ENCODE assay signal across 8 mouse cellular contexts in genomic region chr16:35022242-35023137, GRCm38 (mm10). TPM values are rescaled to one million over a fixed set of nuclear protein-coding genes. Genes with fewer than 3 reads are reported as not detected.
DNase-seq lines count a peak whose midpoint lies in the region; ATAC-seq and TF ChIP-seq lines count a peak whose summit lies in the region.

TSS of gene Hacd2 (plus strand) at chr16:35022428.

- peak within 1 kb of the TSS; percentile 81 for H3K4me3 ChIP-seq in hindbrain, embryonic 10.5 days
- peak within 1 kb of the TSS; percentile 95 for H3K4me3 ChIP-seq in lung, postnatal 0 days (ENCODE audit: low read depth, low read length)

- H3K36me3 ChIP-seq in hindbrain, embryonic 10.5 days = peaks cover 20% of the 10 kb centered on the region
- H3K36me3 ChIP-seq in lung, postnatal 0 days (ENCODE audit: insufficient read depth, low read length) = no peaks in the 10 kb centered on the region

- ATAC-seq in frontal cortex, adult (ENCODE audit: low TSS enrichment) = peak; percentile 98
- peak; percentile 99 for ATAC-seq in lung, postnatal 0 days

- no peaks in the 10 kb centered on the region for H3K9me3 ChIP-seq in hindbrain, embryonic 10.5 days
- no peaks in the 10 kb centered on the region for H3K9me3 ChIP-seq in lung, postnatal 0 days (ENCODE audit: low read length)

- no peak for TF ChIP-seq EP300 in lung, postnatal 0 days (IDR thresholded peaks at IDR 0.05)

- peak within 1 kb of the TSS; percentile 51 for H3K9ac ChIP-seq in lung, postnatal 0 days (replicated peaks; ENCODE audit: low read depth)

- H3K27ac ChIP-seq in hindbrain, embryonic 10.5 days = peak within 1 kb of the TSS; percentile 94
- peak within 1 kb of the TSS; percentile 78 for H3K27ac ChIP-seq in lung, postnatal 0 days (ENCODE audit: low read length)

- no peaks in the 10 kb centered on the region; the same call in 1 of the 2 replicates for H3K4me1 ChIP-seq in hindbrain, embryonic 10.5 days (replicated peaks)
- no peaks in the 10 kb centered on the region for H3K4me1 ChIP-seq in lung, postnatal 0 days (ENCODE audit: insufficient read depth, low read depth, low read length)

- DNase-seq in MEL-GATA-1-ER (ENCODE audit: extremely low read depth, low read depth) = peak; percentile 76
- DNase-seq in cerebellum, adult 8-10 months = peak; percentile 94
- DNase-seq in hindbrain, embryonic 10.5 days (ENCODE audit: low spot score) = peak; percentile 96
- peak; percentile 95 for DNase-seq in layer of hippocampus, adult 9-11 months
- peak; percentile 97 for DNase-seq in lung, postnatal 0 days (ENCODE audit: low spot score)
- DNase-seq in ovary, postnatal 14 days (ENCODE audit: low spot score) = peak; percentile 94
- peak; percentile 96 for DNase-seq in thymus, postnatal 14 days

- H3K4me2 ChIP-seq in lung, postnatal 0 days (replicated peaks; ENCODE audit: low read depth, low read length) = peak within 1 kb of the TSS; percentile 82

- under 1% methylated on average over 85 of the region's 97 CpGs for WGBS in hindbrain, embryonic 10.5 days
- WGBS in lung, postnatal 0 days = under 1% methylated on average over 71 of the region's 97 CpGs

- H3K27me3 ChIP-seq in hindbrain, embryonic 10.5 days (ENCODE audit: insufficient read depth, poor library complexity, severe bottlenecking) = peaks cover 36% of the 10 kb centered on the region
- no peaks in the 10 kb centered on the region for H3K27me3 ChIP-seq in lung, postnatal 0 days (replicated peaks; ENCODE audit: insufficient read depth, low read length)

- TF ChIP-seq CTCF in lung, postnatal 0 days (IDR thresholded peaks at IDR 0.05) = no peak

RNA-seq across cellular contexts. Expression of gene Hacd2, which starts in this region (rescaled TPM):
- 72.5 and 74.9 TPM in 2 replicates for polyA plus RNA-seq in hindbrain, embryonic 10.5 days (2016; fragmentation: Nextera tagmentation; extraction: Ambion mirVana)
- 60.8 and 67.1 TPM in 2 replicates for polyA plus RNA-seq in lung, postnatal 0 days (2015; fragmentation: Nextera tagmentation; extraction: Ambion mirVana)

Comparison
In these comparisons a context has a peak if more than half of its experiments do, and no peak if none do; other contexts are left out.
1. Peak in every context shown above with its lines: DNase-seq, ATAC-seq, H3K4me3 ChIP-seq and H3K27ac ChIP-seq.